Mouse (Mus musculus) megakaryocyte, adult 5-6 weeks (primary cell): ENCODE data around the gene D7Ertd443e. TPM values are rescaled to one million over a fixed set of nuclear protein-coding genes. Genes with fewer than 3 reads are reported as not detected.

Experiments used
- ATAC-seq: 2 replicates; pipeline ENCODE4 v1.8.0; 2016; ENCODE audit warnings: mild to moderate bottlenecking, inconsistent platforms; ENCODE audit not compliant: poor library complexity, severe bottlenecking
- total RNA-seq, 2 experiments: library from RNA; stranded (forward) in 1 of 2; stranded (reverse) in 1 of 2; fragments of 153-499, 151-499 nt in 1 of 2; fragments of 221-1000, 200-1000 nt in 1 of 2; gene quantifications; 2 replicates each; pipeline versions ENCODE4 v1.2.3 to v1.2.4; 2015 to 2017

The D7Ertd443e gene
- total RNA-seq, 2 experiments from 2014 or later = not detected

- no peak for ATAC-seq
These were observed 95.7 kb downstream of the D7Ertd443e start for GRCm38 (mm10) chr7:134289611-134290301.

- ATAC-seq = no peak
These were observed 96.3 kb downstream of the D7Ertd443e start for GRCm38 (mm10) chr7:134289126-134289525.

GRCm38 (mm10) chr7:134287570-134288222, 97.8 kb downstream of the D7Ertd443e start:
- ATAC-seq = no peak

- no peak for ATAC-seq
These were observed 112.5 kb downstream of the D7Ertd443e start for GRCm38 (mm10) chr7:134272956-134273355.

DNA sequence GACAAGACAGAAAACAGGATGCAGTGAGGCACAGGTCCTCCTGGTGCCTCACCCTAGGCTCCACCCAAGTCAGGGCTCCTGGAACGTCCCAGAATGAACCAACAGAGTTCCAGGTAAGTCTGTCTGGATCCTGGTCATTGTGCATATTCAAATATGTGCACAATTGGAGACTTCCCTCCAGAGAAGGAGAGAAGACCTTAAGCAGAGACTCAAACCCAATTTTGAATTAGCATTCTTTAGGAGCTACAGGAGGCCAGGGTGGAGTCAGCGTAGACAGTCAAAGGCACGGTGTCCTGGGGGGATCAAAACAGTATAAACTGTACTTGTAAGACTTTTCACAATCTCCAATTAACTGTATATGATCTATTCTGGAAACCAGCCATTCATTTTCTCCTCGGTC, 113.0 kb downstream of the D7Ertd443e start:
- no peak for ATAC-seq

- ATAC-seq = no peak
These were observed 119.7 kb downstream of the D7Ertd443e start for GRCm38 (mm10) chr7:134265783-134266182.

DNA sequence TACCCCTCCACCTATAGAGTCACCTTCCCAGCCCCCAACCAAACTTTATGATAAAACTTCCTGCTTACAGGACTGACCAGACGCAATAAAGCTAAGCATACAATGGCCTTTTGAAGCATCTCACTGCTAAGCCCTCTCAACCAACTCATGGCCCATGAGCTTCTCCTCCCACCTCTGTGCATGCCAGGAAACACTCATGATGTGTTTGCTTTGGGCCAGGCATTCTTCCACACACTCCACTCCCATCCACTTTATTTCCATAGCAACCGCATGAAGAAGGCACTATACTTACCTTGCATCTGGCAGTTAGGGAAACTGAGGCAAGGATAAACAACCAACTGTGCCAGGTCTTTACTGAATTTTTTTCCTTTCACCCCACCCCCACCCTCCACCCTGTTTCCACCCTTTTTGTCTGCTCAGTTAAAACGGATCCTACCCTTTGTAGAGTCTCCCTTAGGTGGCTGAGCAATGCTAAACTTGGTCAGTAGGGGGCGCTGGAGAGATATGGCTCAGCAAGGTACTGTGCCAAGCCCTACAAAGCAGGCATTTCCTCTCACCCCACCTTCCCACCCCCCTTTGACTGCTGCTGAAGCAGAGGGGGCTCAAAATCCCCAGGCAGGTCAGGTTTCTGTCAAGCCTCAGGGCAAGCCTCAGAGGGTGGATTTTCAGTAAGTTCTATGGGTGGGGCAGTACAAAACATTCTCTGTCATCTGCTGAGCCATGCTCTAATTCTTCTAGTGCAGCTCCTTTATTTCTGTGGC, 122.1 kb downstream of the D7Ertd443e start:
- peak; percentile 68 for ATAC-seq

GRCm38 (mm10) chr7:134261003-134261701, 124.3 kb downstream of the D7Ertd443e start:
- no peak for ATAC-seq

DNA sequence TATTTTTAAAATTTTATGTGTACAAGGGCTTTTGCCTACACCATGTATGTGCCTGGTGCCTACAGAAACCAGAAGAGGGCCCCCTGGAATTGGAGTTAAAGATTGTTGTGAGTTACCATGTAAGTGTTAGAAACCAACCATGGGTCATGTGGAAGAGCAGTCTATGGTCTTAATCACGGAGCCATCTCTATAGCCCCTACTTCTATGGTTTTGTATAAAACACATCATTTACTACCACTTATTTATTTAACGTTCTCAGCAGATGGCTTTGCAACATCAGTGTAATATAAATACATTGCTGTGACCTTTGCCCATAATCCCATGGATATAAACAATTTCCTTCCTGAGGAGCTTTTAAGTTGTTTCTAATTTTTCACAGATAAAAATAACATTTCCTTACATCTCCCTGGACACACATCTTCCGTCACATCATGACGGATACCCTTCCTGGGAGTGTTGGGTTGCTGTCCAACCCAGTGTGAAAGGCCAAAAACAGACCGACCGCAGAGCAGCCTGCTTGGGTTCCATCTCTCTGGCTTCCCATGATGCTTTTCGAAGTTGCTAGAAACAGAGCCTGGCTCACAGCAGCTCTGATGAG, 135.1 kb downstream of the D7Ertd443e start:
- no peak for ATAC-seq

- no peak for ATAC-seq
These were observed 137.4 kb downstream of the D7Ertd443e start for GRCm38 (mm10) chr7:134248041-134248440.

DNA sequence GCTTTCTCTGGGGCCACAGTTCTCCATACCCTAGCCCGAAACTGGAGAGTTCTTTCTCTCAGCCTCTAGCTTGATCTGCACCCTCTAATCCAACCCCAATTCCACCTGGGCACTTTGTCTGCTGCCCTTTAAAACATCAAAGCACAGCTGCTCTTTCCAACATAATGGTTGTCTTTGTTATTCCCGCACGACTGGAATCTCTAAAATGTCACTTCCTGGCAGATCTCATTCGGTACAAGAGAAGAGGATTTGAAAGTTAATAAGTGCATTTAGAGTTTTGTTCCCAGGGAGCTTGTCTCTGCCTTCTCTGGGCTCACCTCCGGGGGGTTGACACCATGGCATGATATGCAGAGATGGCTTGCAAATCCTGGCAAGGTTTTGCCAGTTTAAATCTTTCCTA, 138.8 kb downstream of the D7Ertd443e start:
- no peak for ATAC-seq

GRCm38 (mm10) chr7:134242773-134243172, 142.7 kb downstream of the D7Ertd443e start:
- no peak for ATAC-seq

GRCm38 (mm10) chr7:134241212-134241611, 144.2 kb downstream of the D7Ertd443e start:
- ATAC-seq = no peak

DNA sequence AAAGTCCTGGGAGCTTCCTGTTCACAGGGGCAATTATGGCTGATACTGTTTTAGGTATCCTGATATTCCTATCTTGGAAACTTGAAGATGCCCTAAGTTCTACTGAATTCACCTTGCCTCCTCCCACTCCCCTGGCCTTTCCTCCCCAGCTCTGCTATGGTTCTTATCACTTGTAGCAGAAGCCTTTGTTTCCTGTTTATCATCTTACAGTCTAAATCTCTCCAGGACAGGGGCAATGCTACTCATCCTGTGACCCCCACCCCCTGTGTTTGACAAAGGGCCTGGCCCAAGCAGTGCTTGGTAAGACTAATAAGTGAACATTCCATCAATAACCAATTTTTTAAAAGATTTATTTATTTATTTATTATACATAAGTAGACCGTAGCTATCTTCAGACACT, 144.9 kb downstream of the D7Ertd443e start:
- ATAC-seq = no peak

GRCm38 (mm10) chr7:134238863-134239262, 146.6 kb downstream of the D7Ertd443e start:
- ATAC-seq = no peak

- no peak for ATAC-seq
These were observed 148.1 kb downstream of the D7Ertd443e start for GRCm38 (mm10) chr7:134237356-134237755.

GRCm38 (mm10) chr7:134236727-134237126, 148.7 kb downstream of the D7Ertd443e start:
- no peak for ATAC-seq

GRCm38 (mm10) chr7:134235552-134235951, 149.9 kb downstream of the D7Ertd443e start:
- ATAC-seq = no peak

DNA sequence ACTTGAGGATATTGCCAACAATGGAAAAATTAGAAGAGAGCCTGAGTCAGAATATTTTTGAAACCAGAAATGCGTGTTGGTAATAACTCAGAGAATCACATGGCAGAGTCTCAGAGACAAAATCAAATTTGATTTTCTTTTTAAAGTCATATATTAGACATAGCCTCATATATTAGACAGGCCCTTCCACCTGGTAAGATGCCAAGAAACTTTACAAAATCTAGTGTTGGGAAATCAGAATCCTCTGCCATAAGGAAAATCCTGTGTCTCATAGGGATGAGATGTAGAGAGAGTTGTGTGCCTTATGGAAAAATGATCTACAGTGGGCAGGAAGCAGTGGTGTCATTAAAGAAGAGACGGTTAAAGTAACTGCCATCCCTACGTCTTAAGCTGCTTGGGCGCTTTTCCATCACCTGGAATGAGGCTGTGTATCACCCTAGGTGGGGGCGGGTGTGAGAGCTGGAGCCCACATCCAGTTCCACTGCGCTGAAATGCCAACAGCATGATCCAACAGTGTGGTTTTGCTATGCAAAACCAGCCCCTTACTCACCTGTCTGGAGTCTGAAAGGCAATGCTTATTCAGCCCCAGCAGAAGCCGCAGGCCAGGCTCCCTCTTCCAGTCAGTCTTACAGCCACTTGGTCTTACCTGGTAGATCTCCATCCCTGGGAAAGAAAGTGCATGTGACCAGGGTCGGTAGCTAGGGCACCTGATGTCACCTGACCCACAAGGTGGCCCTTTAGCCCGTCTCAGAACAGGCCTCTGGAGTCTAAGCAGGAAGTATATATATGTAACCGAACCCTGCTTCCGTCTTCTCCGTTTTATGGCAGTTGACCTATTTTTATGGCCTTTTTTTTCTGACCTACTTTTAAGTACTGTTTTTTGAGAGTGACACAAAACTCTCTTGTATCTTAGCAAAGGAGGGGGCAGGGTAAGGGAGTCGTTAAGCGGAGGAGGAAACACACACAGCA, 153.8 kb downstream of the D7Ertd443e start, which contains the start of gene Adam12:
Adam12 (minus strand) TSS at position 769 of the 969 bp plus-strand sequence.
- no peak for ATAC-seq
